Mouse (Mus musculus) CD4-positive naive resting alpha-beta T cell, adult 76 days (primary cell): ENCODE data around the gene Fzd5. TPM values are rescaled to one million over a fixed set of nuclear protein-coding genes. Genes with fewer than 3 reads are reported as not detected.

Experiments used
- total RNA-seq: library from RNA; stranded (reverse); gene quantifications from one replicate; pipeline ENCODE4 v1.2.4, GENCODE M21; 2023

The Fzd5 gene
- 4.5 TPM for total RNA-seq

DNA sequence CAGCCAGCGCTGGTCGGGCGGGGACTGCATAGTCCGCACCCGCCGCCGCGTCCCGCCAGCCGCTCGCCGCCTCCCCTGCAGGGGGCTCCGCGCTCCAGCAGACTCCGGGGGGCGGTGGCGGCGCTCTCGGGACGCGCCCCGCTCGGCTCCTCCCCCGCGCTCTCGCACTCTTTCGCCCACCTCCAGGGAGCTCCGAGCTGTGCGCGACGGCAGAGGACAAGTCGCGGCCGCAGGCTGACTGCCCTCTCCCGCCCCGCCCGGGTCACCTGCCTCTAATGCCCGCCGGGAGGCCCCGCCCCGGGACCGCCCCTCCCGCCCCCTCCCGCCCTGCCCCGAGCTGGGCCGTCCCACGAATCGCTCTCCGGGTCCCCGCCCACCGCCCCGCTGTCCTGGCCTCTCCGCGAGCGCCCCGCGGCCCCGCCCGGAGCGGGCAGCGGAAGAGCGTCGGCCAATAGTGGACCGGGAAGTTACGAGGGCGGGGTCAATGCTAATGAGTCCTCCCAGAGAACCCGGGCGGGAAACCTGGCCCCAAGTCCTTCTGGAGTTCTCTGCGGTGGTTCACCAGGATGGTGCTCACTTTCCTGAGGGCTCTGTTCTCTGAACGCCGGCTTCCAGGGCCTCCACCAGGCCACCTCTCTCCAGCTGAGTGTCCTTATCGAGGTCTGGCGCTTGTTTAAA lies at the start of gene Fzd5:
Fzd5 (minus strand) TSS at position 250 of the 678 bp plus-strand sequence.

DNA sequence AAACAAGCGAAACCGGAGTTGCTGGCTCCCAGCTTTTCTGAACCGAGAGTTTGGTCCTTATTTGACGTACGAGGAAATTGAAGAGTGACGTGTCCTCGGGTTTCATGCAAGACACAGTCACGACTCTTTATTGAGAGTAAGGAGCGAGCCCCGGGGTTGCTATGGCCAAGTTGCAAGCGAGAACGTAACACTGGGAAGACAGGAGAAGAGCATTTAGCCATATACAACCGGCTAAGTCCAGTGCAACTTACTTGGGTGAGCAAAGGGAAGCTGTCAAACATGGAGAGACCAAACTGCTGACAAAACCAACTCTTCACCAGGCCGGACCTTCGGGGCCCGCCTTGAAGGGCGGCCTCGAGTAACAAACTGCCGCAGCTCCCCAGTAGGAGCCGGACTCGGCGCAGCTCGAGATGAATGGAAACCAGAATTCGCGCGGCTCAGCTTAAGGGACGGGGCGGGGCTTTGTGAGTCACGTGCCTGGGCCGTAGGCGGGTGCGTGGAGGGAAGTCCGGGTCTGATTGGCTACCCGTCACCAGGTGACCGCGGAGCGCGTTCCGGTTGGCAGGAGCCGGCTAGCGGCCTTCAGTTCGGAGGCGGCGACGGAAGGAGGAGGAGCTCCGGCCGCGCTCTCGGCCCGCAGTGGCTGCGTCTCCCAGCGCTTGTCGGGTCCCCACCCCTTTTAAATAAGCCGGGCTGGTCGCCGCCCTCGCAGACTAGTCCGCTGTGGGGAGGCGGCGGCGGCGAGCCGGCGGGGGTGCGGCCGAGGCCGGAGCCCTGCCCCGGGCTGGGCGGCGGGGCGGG lies 47.1 kb downstream of the Fzd5 start, which contains the start of gene Ccnyl1:
Ccnyl1 (plus strand) TSS at position 243 of the 801 bp plus-strand sequence.

Other genes starting within 250 kb of the Fzd5 start
- gene Creb1, start 205.1 kb downstream of the Fzd5 start, total RNA-seq = 88.8 TPM
- 6.1 TPM for gene Mettl21a, start 120.5 kb downstream of the Fzd5 start, total RNA-seq
- 9.2 TPM for gene Ccnyl1, start 47.3 kb downstream of the Fzd5 start, total RNA-seq
- gene Plekhm3, start 219.1 kb upstream of the Fzd5 start, total RNA-seq = 18.4 TPM